Mouse (Mus musculus): ENCODE measurements at regions not wholly inside any gene's neighbourhood (a gene's known extent, or its start where the extent isn't known, plus 50 kb on each side); places are given as distances from the start of the nearest gene placed in this dataset.
A peak's percentile ranks its signal among the peaks of the same experiment; 100 is the strongest.

GRCm38 (mm10) chr7:69865801-69866200, 500.7 kb downstream of the Nr2f2 start:
- DNase-seq = peak in 1 of 2 experiments; percentile 3
- intact Hi-C loops (cut with DNase I) = no loop called here

- intact Hi-C loops (cut with DNase I) = no loop called here
- no peak for DNase-seq
Measured at GRCm38 (mm10) chr7:69844631-69845324, 521.8 kb downstream of the Nr2f2 start.

- no peak for DNase-seq
- intact Hi-C loops (cut with DNase I) = no loop called here
Measured at GRCm38 (mm10) chr7:69837379-69837778, 529.2 kb downstream of the Nr2f2 start.

- intact Hi-C loops (cut with DNase I) = no loop called here
- DNase-seq = no peak
Measured at GRCm38 (mm10) chr7:69827251-69827650, 539.3 kb downstream of the Nr2f2 start.

- intact Hi-C loops (cut with DNase I) = no loop called here
Measured at GRCm38 (mm10) chr7:69820570-69820969, 546.0 kb downstream of the Nr2f2 start.

GRCm38 (mm10) chr7:69812301-69812700, 554.2 kb downstream of the Nr2f2 start:
- intact Hi-C loops (cut with DNase I) = loop anchor here (10.0 kb wide), 1 partner anchor 522 kb away; no protein-coding TSS in a partner anchor
- no peak for DNase-seq

More at GRCm38 (mm10) chr7:69820570-69820969, 546.0 kb downstream of the Nr2f2 start:
- DNase-seq = no peak

GRCm38 (mm10) chr7:69810873-69811272, 555.7 kb downstream of the Nr2f2 start:
- intact Hi-C loops (cut with DNase I) = loop anchor here (10.0 kb wide), 1 partner anchor 524 kb away; no protein-coding TSS in a partner anchor
- peak in 1 of 2 experiments; percentile 6 for DNase-seq

GRCm38 (mm10) chr7:69807220-69807619, 559.3 kb downstream of the Nr2f2 start:
- DNase-seq = peak; percentile 15 to 20
- intact Hi-C loops (cut with DNase I) = no loop called here

GRCm38 (mm10) chr7:69770980-69771348, 595.6 kb downstream of the Nr2f2 start:
- intact Hi-C loops (cut with DNase I) = no loop called here
- DNase-seq = no peak

GRCm38 (mm10) chr7:69770313-69770979, 596.1 kb downstream of the Nr2f2 start:
- no peak for DNase-seq

GRCm38 (mm10) chr7:69766451-69766850, 600.1 kb downstream of the Nr2f2 start:
- intact Hi-C loops (cut with DNase I) = no loop called here
- DNase-seq = no peak

More at GRCm38 (mm10) chr7:69770313-69770979, 596.1 kb downstream of the Nr2f2 start:
- intact Hi-C loops (cut with DNase I) = no loop called here

- intact Hi-C loops (cut with DNase I) = no loop called here
- no peak for DNase-seq
Measured at GRCm38 (mm10) chr7:69740495-69740894, 626.0 kb downstream of the Nr2f2 start.

GRCm38 (mm10) chr7:69738998-69739397, 627.5 kb downstream of the Nr2f2 start:
- intact Hi-C loops (cut with DNase I) = no loop called here
- no peak for DNase-seq

- intact Hi-C loops (cut with DNase I) = no loop called here
- DNase-seq = no peak
Measured at GRCm38 (mm10) chr7:69715081-69715480, 651.5 kb downstream of the Nr2f2 start.

GRCm38 (mm10) chr7:69670211-69670610, 696.3 kb downstream of the Nr2f2 start:
- no peak for DNase-seq
- intact Hi-C loops (cut with DNase I) = no loop called here

- peak; percentile 2 to 12 for DNase-seq
- intact Hi-C loops (cut with DNase I) = no loop called here
Measured at GRCm38 (mm10) chr7:69655583-69655982, 711.0 kb downstream of the Nr2f2 start.

GRCm38 (mm10) chr7:69645449-69645848, 721.1 kb downstream of the Nr2f2 start:
- intact Hi-C loops (cut with DNase I) = no loop called here

GRCm38 (mm10) chr7:69641652-69642051, 724.9 kb downstream of the Nr2f2 start:
- intact Hi-C loops (cut with DNase I) = no loop called here
- no peak for DNase-seq

More at GRCm38 (mm10) chr7:69645449-69645848, 721.1 kb downstream of the Nr2f2 start:
- DNase-seq = no peak

GRCm38 (mm10) chr7:69599866-69600265, 766.7 kb downstream of the Nr2f2 start:
- intact Hi-C loops (cut with DNase I) = no loop called here

GRCm38 (mm10) chr7:69585716-69586115, 780.8 kb downstream of the Nr2f2 start:
- DNase-seq = no peak
- intact Hi-C loops (cut with DNase I) = no loop called here

More at GRCm38 (mm10) chr7:69599866-69600265, 766.7 kb downstream of the Nr2f2 start:
- DNase-seq = no peak

- intact Hi-C loops (cut with DNase I) = no loop called here
- no peak for DNase-seq
Measured at GRCm38 (mm10) chr7:69585131-69585530, 781.4 kb downstream of the Nr2f2 start.

- intact Hi-C loops (cut with DNase I) = no loop called here
Measured at GRCm38 (mm10) chr7:69584516-69584915, 782.0 kb downstream of the Nr2f2 start.

More at GRCm38 (mm10) chr7:69584516-69584915, 782.0 kb downstream of the Nr2f2 start:
- no peak for DNase-seq

All from heart, postnatal 10 days (tissue).